Mouse (Mus musculus): ENCODE data around the gene Snf8. TPM values are rescaled to one million over a fixed set of nuclear protein-coding genes. Genes with fewer than 3 reads are reported as not detected.

Gene Snf8
- polyA plus RNA-seq (2012; rRNA removed) = 84.2 and 87.0 TPM in 2 replicates

GRCm38 (mm10) chr11:96034596-96035052 is at the start of gene Snf8:
TSS of gene Snf8 (plus strand) at chr11:96034885.
- DNase-seq (ENCODE audit: extremely low spot score in 1 of 2, low spot score in 1 of 2) = peak; percentile 86 to 97

- DNase-seq (ENCODE audit: extremely low spot score in 1 of 2, low spot score in 1 of 2) = no peak
Observed at GRCm38 (mm10) chr11:95987854-95988447, 46.7 kb upstream of the Snf8 start.

DNA sequence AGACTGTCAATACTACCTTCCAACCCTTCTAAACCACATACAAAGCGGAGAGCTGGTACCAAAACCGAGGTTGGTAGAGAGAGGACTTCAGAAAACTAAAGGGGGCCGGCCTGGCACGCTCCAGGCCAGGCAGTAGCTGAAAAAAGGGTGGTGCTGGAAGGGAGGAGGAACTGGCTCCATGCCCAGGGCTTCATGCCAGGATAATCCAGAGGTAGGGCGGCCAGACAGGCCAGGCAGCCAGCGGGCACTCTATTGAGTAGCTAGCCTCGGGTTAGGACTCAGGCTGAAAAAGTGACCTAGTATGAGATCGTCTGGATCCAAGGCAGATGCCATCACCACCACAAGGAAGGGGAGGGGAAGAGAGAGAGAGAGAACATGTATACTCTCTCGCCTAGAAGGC is 46.2 kb upstream of the Snf8 start:
- DNase-seq (ENCODE audit: extremely low spot score in 1 of 2, low spot score in 1 of 2) = peak in 1 of 2 experiments; percentile 5

DNA sequence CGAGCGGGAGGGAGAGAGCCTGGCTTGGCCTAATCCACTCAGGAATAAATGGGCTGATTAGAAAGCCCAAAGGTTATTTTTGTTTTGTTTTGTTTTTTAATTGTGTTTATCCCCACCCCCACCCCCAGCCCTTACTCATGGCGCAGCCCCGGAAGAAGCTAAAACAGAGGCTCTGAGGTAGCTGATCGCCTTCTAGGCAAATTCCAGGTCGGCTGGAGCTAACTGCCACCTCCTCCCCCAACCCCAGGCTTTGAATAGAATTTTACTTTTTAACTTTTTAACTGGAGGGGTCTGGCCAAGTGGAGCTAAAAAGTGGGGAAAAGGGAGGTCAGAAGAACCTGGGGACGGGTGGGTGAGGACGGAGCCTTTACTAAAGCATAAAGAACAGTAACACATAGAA is 44.8 kb upstream of the Snf8 start:
- DNase-seq (ENCODE audit: extremely low spot score in 1 of 2, low spot score in 1 of 2) = no peak

GRCm38 (mm10) chr11:95990431-95990830 is 44.3 kb upstream of the Snf8 start:
- DNase-seq (ENCODE audit: extremely low spot score in 1 of 2, low spot score in 1 of 2) = no peak

DNA sequence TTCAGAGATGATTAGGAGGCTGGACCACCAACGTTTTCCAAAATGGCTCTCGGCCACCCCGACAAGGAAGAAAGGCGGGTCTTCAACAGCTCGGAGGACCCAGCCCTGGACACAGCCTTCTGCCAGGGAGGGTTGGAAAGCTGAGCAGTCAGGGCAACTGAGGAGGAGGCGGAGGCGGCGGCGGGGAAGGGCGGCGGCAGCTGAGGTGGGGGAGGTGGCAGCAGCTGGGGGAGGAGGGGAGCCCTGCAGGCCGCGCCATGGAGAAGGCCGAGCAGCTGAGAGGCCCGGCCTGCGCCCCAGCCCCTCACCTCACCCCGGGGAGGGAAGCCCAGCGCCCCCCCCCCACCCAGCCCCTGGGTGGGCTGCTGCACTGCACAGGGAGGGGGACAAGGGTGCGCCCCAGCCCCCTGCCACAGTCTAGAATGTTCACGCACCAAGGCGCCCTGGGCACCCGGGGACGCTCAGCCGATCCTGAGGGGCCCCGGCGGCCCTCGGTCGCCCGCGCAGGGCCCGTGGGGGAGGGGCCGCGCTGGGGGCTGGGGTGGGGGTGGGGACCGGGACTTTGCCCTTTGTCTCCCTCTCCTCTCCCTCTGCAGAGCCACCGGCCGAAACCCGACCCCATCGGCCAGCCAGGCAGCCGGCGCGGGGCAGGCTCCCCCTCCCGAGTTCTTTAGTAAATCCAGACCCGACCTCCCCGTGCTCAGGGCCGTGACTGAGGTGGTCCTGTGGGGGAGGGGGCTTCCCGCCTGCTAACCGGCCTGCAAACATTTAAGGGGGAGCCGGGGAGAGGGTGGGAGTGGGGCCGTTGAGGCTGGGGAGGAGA is 43.6 kb upstream of the Snf8 start:
- peak in 1 of 2 experiments; percentile 3 for DNase-seq (ENCODE audit: extremely low spot score in 1 of 2, low spot score in 1 of 2)

- no peak for DNase-seq (ENCODE audit: extremely low spot score in 1 of 2, low spot score in 1 of 2)
Observed at GRCm38 (mm10) chr11:95994151-95994550, 40.5 kb upstream of the Snf8 start.

DNA sequence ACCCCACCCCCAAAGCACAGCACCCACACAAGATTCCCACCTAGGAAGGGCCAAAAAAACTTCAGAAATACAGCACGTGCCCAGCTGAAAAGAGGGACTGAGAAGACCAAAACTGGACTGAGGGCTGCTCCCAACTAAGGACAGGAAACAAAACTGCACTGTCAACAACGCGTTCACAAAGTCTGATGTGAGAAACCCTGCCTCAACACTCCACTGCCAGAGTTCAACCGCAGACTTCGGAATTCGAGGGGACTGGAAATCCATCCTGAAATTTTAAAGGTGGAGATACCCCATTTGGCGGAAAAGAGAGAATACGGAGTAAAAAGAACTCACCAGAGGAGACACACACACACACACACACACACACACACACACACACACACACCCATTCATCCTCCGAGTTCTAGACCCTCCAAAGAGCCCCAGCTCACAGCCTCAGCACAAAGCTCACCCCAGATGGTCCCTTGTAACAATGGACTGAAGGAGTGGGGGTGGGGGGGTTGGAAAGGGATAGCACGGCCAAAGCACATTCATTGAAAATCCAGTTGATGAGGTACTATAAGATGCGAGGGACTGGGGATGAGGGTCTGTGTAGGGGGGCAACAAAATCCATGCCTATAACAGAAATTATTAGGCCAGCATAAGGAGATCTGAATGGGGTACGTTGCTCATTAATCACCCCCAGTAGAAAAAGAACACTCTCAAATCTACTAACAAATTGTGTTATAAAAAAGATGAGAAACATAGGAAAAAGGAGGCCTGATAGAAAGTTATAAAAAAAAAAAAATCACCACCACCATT is 31.4 kb upstream of the Snf8 start:
- no peak for DNase-seq (ENCODE audit: extremely low spot score in 1 of 2, low spot score in 1 of 2)

GRCm38 (mm10) chr11:96003969-96004792 is 30.5 kb upstream of the Snf8 start:
- DNase-seq (ENCODE audit: extremely low spot score in 1 of 2, low spot score in 1 of 2) = no peak

GRCm38 (mm10) chr11:96004793-96005402 is 29.8 kb upstream of the Snf8 start:
- DNase-seq (ENCODE audit: extremely low spot score in 1 of 2, low spot score in 1 of 2) = no peak

DNA sequence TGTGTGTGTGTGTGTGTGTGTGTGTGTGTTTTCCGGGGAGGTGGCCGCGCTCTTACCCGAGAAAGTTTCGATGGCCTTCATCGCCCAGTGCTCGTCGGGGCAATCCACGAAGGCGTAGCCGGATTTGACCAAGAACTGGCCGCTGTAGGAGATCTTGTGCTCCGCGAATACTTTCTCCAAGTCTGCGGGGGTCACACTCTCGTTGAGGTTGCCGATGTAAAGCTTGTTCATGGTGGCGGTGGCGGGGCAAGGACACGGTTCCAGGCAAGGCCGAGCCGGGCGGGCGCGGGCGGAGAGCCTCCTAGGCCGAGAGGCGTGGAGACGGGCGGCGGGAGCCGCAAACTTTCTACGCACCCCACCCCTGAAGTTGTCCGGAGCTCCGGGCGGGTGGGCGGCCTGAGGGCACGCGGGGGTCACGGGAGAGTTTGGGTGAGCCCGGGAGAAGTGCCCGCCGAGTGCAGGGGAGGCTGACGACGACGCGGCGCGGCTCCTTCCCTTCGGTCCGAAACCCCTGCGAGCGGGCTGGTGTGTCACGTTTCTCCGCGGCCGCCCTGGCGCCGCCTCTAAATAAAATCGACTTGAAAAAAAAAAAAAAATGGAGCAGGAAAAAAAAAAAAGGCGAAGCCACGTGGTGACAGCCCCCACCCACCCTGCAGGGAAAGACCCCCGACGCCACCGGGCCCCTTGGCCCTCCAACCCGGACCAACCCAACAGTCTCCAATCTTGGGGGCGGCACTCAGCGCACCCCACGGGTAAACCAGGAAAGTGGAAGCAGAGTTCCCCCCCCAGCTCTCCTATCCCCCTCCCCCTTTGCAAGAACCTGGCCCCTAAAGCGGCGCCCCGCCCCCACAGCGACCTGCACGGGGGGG is 29.0 kb upstream of the Snf8 start, which contains the start of gene Igf2bp1:
Gene Igf2bp1, minus strand, starts transcription at position 538 of the 869 bp plus-strand sequence.
- no peak for DNase-seq (ENCODE audit: extremely low spot score in 1 of 2, low spot score in 1 of 2)

DNA sequence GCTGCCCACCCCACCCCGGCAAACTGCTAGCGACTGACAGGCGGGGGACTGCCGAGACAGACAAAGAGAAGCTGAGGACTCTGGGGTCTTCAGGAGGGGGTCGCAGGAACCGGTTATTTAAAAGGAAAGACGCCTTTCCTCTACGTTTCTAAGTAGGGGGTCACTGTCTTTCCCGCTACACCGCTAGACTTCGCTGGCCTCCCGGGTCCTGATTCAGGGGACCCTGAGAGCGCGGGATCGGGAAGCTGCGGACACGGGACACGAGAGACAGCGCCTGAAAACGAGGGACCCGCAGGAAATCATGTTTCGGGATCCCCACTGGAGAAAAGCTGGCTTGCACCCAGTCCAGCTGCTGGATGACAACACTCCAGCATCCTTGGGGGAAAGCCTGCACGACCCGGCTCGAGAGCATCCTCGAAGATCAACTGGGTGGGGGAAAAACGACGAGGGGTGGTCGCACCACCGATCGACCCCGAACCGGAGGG is 28.3 kb upstream of the Snf8 start:
- DNase-seq (ENCODE audit: extremely low spot score in 1 of 2, low spot score in 1 of 2) = no peak

- DNase-seq (ENCODE audit: extremely low spot score in 1 of 2, low spot score in 1 of 2) = no peak
Observed at GRCm38 (mm10) chr11:96006852-96007515, 27.7 kb upstream of the Snf8 start.

- DNase-seq (ENCODE audit: extremely low spot score in 1 of 2, low spot score in 1 of 2) = no peak
Observed at GRCm38 (mm10) chr11:96007516-96008235, 27.0 kb upstream of the Snf8 start.

- no peak for DNase-seq (ENCODE audit: extremely low spot score in 1 of 2, low spot score in 1 of 2)
Observed at GRCm38 (mm10) chr11:96008827-96009226, 25.9 kb upstream of the Snf8 start.

DNA sequence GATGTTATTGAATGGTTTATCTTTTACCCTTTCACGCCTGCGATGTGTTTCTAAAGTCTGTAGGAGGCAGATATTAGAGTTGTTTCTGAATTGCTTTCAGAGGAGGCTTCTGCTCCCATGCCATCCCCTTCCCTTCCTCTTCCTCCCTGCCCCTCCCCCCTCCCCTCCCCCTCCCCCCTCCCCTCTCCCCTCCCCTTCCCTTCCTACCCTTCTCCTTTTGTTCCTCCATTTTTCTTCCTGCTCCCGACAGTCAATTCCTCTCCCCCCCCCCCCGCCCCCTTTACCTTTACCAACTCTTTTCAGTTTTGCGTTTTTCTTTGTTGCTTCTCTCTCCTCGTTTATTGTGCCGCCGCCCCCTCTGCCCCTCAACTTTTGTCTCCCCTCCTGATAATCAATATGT is 22.7 kb upstream of the Snf8 start:
- no peak for DNase-seq (ENCODE audit: extremely low spot score in 1 of 2, low spot score in 1 of 2)

GRCm38 (mm10) chr11:96015421-96015820 is 19.3 kb upstream of the Snf8 start:
- DNase-seq (ENCODE audit: extremely low spot score in 1 of 2, low spot score in 1 of 2) = no peak
